Mouse (Mus musculus) hindbrain, embryonic 10.5 days (tissue): ENCODE results near the gene Abca7. TPM values are rescaled to one million over a fixed set of nuclear protein-coding genes. Genes with fewer than 3 reads are reported as not detected.

ENCODE experiments used
- DNase-seq: peaks from one replicate; pipeline ENCODE4 v3.0.0-alpha.2; 2017; ENCODE audit warnings: low spot score
- H3K27ac ChIP-seq: fragments of 300-500 bp; sonication (generic); 2 replicates; pipeline ENCODE4 v1.5.1; 2016; ENCODE audit warnings: mild to moderate bottlenecking, moderate library complexity
- H3K27me3 ChIP-seq: fragments of 300-500 bp; sonication (generic); 2 replicates; pipeline ENCODE4 v1.6.1; 2016; ENCODE audit warnings: mild to moderate bottlenecking; ENCODE audit not compliant: poor library complexity, insufficient read depth, severe bottlenecking
- H3K36me3 ChIP-seq: fragments of 300-500 bp; sonication (generic); 2 replicates; pipeline ENCODE4 v1.6.1; 2016; ENCODE audit warnings: mild to moderate bottlenecking, moderate library complexity
- H3K4me1 ChIP-seq: fragments of 300-500 bp; sonication (generic); replicated peaks from 2 replicates; pipeline ENCODE4 v1.6.1; 2016; ENCODE audit warnings: mild to moderate bottlenecking
- H3K4me3 ChIP-seq: fragments of 300-500 bp; sonication (generic); 2 replicates; pipeline ENCODE4 v1.5.1; 2016; ENCODE audit warnings: mild to moderate bottlenecking, moderate library complexity
- H3K9me3 ChIP-seq: fragments of 300-500 bp; sonication (generic); 2 replicates; pipeline ENCODE4 v1.6.1; 2016; ENCODE audit warnings: mild to moderate bottlenecking, moderate library complexity
- WGBS: fragments of 180-500 bp; shearing (Covaris S2); methylation state at CpG from one replicate; pipeline ENCODE4 v1.1.7; 2016; 5-methylcytosine and 5-hydroxymethylcytosine counted together
- polyA plus RNA-seq: library from polyadenylated mRNA; unstranded; fragments of >200 nt; fragmentation: Nextera tagmentation; extraction: Ambion mirVana; gene quantifications from 2 replicates; pipeline ENCODE4 v1.2.1, GENCODE M21; 2016

The Abca7 gene
- polyA plus RNA-seq, 1 experiment from 2014 or later: 6.0 TPM

DNA sequence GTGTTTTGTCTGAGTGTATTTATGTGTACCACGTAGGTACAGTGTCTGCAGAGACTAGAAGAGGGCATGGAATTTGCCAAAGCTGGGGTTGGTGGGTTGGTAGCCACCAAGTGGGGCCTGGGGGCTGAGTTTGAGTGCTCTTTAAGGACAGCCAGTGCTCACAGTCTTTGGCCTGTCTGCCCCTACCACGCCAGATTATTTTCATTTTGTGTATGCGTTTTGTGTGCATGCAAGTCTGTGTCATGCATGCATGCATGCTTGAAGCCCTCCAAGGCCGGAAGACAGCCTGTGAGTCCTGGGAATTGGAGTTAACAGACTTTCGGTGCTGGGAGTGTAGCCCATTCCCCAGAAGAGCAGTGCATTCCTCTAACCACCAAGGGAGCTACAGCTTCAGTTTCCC lies 59.1 kb downstream of the Abca7 start:
- 82% methylated on average over 5 of the region's 5 CpGs for WGBS
- DNase-seq: no peak
- H3K27ac ChIP-seq: no peak overlapping the region
- H3K27me3 ChIP-seq: peaks cover 5% of the 10 kb centered on the region; the same call in 1 of the 2 replicates
- H3K4me1 ChIP-seq: peaks cover 62% of the 10 kb centered on the region
- H3K36me3 ChIP-seq: peaks cover 52% of the 10 kb centered on the region
- no peaks in the 10 kb centered on the region for H3K9me3 ChIP-seq
- H3K4me3 ChIP-seq: peak overlapping the region; percentile 96

DNA sequence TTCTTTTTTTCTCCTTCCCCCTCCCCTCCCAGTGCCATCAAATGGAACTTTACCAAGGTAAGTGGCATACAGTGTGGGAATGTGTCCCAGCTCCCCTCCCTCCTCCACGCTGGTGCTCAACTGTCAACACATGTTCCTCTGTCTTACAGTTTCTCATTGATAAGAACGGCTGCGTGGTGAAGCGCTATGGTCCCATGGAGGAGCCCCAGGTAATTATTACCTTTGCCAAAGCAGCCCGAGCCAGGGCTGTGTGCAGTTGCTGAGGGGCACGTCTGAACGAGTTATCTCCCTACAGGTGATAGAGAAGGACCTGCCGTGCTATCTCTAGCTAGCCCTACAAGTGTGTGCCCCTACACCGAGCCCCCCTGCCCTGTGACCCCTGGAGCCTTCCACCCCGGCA lies 59.6 kb downstream of the Abca7 start:
- DNase-seq: no peak
- Histone ChIP-seq H3K36me3 (peaks cover 57% of the 10 kb centered on the region), H3K27me3 (peaks cover 4% of the 10 kb centered on the region; the same call in 1 of the 2 replicates), H3K27ac (no peak overlapping the region), H3K4me3 (peak overlapping the region; percentile 96; the same call in 1 of the 2 replicates), H3K9me3 (no peaks in the 10 kb centered on the region), H3K4me1 (peaks cover 56% of the 10 kb centered on the region)
- WGBS: 93% methylated on average over 10 of the region's 10 CpGs

DNA sequence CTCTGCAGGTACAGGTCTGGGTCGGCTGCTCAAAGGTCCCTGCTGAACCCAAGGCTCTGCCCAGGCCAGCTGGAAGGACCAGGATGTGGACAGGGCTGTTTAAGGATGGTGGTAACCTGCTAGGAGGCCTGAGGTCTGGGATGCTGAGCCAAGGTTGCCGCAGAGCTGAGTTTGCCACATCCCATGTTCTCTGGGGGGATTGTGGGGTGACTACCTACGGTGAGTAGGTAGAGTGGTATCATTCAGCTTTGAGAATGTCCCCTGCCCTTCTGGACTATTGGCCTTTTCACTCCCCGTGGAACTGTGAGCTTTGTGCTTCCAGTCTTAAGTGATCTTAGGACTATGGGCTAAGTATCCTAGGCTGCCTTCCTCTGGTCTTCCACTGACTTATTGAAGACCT lies 60.2 kb downstream of the Abca7 start:
- Histone ChIP-seq H3K36me3 (peaks cover 63% of the 10 kb centered on the region), H3K4me3 (no peak overlapping the region), H3K27me3 (no peaks in the 10 kb centered on the region; the same call in 1 of the 2 replicates), H3K27ac (no peak overlapping the region), H3K4me1 (peaks cover 50% of the 10 kb centered on the region), H3K9me3 (no peaks in the 10 kb centered on the region)
- 90% methylated on average over 4 of the region's 4 CpGs for WGBS
- no peak for DNase-seq

DNA sequence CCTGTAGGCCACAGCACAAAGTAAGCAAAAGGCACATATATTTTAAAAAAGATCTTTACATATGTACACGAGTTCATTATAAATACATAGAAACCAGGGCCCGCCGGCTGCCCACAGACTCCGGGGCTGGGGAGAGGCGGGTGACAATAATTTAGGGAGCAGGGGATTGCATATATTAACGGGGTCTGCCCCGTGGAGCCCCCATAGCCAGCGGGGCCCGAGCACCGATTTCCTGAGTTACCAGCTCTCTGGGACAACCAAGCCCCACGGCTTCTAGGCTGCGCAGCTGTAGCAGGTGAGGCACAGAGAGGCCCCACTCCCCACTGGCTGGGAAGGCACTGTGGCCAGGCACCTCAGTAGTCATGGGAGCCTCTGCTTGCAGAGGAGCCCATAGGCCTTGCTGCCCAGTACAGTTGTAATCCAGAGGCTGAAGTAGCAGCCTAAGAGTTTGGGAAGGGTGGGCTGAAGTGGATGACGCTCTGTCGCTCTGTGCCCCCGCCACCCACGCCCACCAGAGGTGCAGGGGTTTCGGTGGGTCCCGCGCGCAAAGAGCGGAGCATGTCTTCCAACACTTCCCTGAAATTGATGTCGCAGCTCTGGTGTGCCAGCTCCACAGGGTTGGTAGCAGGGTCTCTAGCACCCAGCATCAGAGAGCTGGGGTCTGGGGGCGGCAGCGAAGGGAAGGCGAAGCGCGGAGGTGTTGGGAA lies 60.8 kb downstream of the Abca7 start:
- Histone ChIP-seq H3K27me3 (no peaks in the 10 kb centered on the region), H3K36me3 (peaks cover 69% of the 10 kb centered on the region), H3K4me3 (no peak overlapping the region), H3K4me1 (peaks cover 44% of the 10 kb centered on the region), H3K9me3 (no peaks in the 10 kb centered on the region), H3K27ac (no peak overlapping the region)
- DNase-seq: no peak
- WGBS: 89% methylated on average over 27 of the region's 27 CpGs

DNA sequence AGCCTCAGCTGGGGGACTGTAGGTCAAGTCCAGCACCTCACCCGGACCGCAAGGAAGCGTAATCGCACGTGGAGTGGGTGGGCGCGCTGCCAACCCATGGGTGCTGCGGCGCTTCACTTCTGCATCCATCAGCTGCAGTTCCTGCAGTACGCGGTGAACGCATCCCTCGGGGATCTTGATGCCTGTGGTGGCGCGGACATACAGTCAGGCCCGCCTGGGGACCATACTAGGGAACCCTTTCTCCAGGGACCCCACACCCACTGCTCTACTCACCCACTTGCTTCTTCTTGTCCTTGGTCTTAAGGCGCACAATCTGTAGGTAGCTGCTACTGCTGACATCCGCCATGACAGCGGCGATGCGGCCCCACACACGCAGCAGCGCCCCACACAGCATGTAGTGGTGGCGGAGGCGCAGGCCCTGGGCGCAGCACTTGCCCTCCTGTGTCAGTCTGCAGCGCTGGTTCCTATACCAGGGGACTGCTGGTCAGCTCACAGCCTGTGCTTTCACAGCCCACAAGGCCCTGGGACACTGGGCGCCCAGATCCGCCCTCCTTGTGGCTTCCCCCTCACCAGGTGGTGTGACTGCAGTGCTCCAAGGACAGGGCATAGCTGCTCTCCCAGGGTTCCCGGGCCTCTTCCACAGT lies 61.5 kb downstream of the Abca7 start:
- 79% methylated on average over 30 of the region's 30 CpGs for WGBS

DNA sequence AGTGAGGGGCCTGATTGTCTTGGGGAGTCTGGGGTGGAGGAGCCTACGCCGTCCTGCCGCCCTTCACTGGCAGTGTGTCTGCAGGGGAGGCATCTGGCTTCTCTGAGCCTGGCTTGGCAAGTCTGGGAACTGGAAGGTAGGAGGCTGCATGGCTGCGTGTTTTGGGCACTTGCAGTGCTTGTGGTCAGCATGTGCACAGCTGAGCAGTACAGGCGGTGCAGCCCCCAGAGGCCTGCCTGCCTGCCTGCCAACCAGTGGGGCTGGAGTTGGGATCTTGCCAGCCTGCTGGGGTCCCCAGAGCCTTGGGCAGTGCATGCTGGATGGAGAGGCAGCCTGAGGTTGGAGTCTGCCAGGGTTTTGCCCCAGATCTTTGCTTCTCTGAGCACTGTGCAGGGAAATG lies 66.8 kb downstream of the Abca7 start:
- H3K27me3 ChIP-seq: no peaks in the 10 kb centered on the region
- no peaks in the 10 kb centered on the region for H3K9me3 ChIP-seq
- H3K36me3 ChIP-seq: peaks cover 82% of the 10 kb centered on the region
- no peak overlapping the region for H3K4me3 ChIP-seq
- DNase-seq: no peak
- 0 out of 2 replicates have a peak, but pooled peaks cover 2% of the 10 kb centered on the region for H3K4me1 ChIP-seq
- H3K27ac ChIP-seq: 0 out of 2 replicates have a peak overlapping the region, but pooled peaks have one; percentile 46
- WGBS: 87% methylated on average over 5 of the region's 5 CpGs

More for the DNA sequence above, 61.5 kb downstream of the Abca7 start:
- H3K36me3 ChIP-seq: peaks cover 76% of the 10 kb centered on the region
- H3K4me3 ChIP-seq: peak overlapping the region; percentile 13; the same call in 1 of the 2 replicates
- no peak overlapping the region for H3K27ac ChIP-seq
- DNase-seq: no peak
- H3K4me1 ChIP-seq: peaks cover 37% of the 10 kb centered on the region
- no peaks in the 10 kb centered on the region for H3K9me3 ChIP-seq
- H3K27me3 ChIP-seq: no peaks in the 10 kb centered on the region

DNA sequence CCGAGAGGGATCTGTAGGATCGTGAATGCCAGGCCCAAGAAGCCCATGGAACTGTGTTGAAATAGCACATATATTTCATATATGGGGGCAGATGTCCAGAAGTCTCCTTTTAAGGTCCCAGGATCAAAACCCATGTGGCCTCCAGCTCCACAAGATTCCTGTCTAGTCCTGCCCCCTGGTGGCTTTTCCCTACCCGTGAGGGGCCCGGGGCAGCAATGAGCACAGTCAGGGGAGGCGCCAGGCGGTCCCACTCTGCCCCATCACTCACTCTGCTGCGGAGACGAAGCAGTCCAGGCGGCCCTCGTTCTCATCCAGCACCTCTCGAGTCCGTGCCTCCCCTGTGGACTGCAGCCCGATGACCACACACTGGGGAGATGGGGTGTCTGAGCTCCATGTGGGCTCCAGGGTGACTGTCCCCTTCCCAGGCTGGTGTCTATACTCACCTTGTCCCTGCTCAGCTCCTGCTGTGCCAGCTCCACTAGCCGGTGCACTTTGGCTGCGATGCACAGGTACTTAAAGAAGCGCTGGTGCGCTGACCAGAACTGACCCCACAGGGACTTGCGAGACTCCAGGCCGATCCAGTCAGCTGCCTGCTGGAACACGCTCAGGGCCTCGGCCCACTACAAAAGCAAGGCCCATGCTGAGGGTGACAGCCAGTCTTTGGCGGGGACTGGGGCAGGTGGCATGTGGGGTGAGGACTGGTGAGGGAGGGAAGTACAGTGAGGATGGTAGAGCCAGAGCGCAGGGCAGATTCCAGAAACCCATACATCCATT lies 67.8 kb downstream of the Abca7 start:
- no peaks in the 10 kb centered on the region for H3K27me3 ChIP-seq
- no peaks in the 10 kb centered on the region for H3K9me3 ChIP-seq
- H3K4me1 ChIP-seq: no peaks in the 10 kb centered on the region
- WGBS: 73% methylated on average over 23 of the region's 23 CpGs
- H3K36me3 ChIP-seq: peaks cover 74% of the 10 kb centered on the region
- H3K27ac ChIP-seq: no peak overlapping the region
- no peak overlapping the region for H3K4me3 ChIP-seq
- no peak for DNase-seq

Other genes with a start within 250 kb of the Abca7 start
- 47.3 and 51.6 TPM in 2 replicates for gene Polrmt, start 249.9 kb upstream of the Abca7 start, polyA plus RNA-seq
- gene Fgf22, start 241.4 kb upstream of the Abca7 start, polyA plus RNA-seq: 0.12 and 0.55 TPM in 2 replicates
- gene Rnf126, start 229.5 kb upstream of the Abca7 start, polyA plus RNA-seq: 124 and 136 TPM in 2 replicates
- gene Fstl3, start 219.2 kb upstream of the Abca7 start, polyA plus RNA-seq: 1.7 and 1.8 TPM in 2 replicates
- gene Prss57, start 205.5 kb upstream of the Abca7 start, polyA plus RNA-seq: 0.10 TPM in 1 of 2 replicates, not detected in the other
- gene Palm, start 202.9 kb upstream of the Abca7 start, polyA plus RNA-seq: 142 and 175 TPM in 2 replicates
- 1.0 and 2.4 TPM in 2 replicates for gene Misp, start 175.5 kb upstream of the Abca7 start, polyA plus RNA-seq
- gene Ptbp1, start 142.1 kb upstream of the Abca7 start, polyA plus RNA-seq: 288 and 338 TPM in 2 replicates
- 10.0 and 15.1 TPM in 2 replicates for gene Prtn3, start 122.0 kb upstream of the Abca7 start, polyA plus RNA-seq
- gene Plppr3, start 121.9 kb upstream of the Abca7 start, polyA plus RNA-seq: 122 and 205 TPM in 2 replicates
- gene Elane, start 110.2 kb upstream of the Abca7 start, polyA plus RNA-seq: not detected in 2 replicates
- gene Cfd, start 105.6 kb upstream of the Abca7 start, polyA plus RNA-seq: not detected in 2 replicates
- gene Med16, start 87.6 kb upstream of the Abca7 start, polyA plus RNA-seq: 68.3 and 77.3 TPM in 2 replicates
- gene Gm26602, start 85.6 kb upstream of the Abca7 start, polyA plus RNA-seq: 2.6 and 4.5 TPM in 2 replicates
- 0.72 and 0.80 TPM in 2 replicates for gene Kiss1r, start 79.5 kb upstream of the Abca7 start, polyA plus RNA-seq
- 130 and 152 TPM in 2 replicates for gene R3hdm4, start 75.3 kb upstream of the Abca7 start, polyA plus RNA-seq
- 11.1 and 15.0 TPM in 2 replicates for gene Arid3a, start 69.5 kb upstream of the Abca7 start, polyA plus RNA-seq
- 128 and 140 TPM in 2 replicates for gene Wdr18, start 36.3 kb upstream of the Abca7 start, polyA plus RNA-seq
- 0.35 TPM in 2 replicates for gene Grin3b, start 25.8 kb upstream of the Abca7 start, polyA plus RNA-seq
- 11.8 and 13.1 TPM in 2 replicates for gene Tmem259, start 12.2 kb upstream of the Abca7 start, polyA plus RNA-seq
- 201 and 223 TPM in 2 replicates for gene Cnn2, start 7.9 kb upstream of the Abca7 start, polyA plus RNA-seq
- 8.4 and 9.0 TPM in 2 replicates for gene Arhgap45, start 20.2 kb downstream of the Abca7 start, polyA plus RNA-seq
- gene Polr2e, start 43.3 kb downstream of the Abca7 start, polyA plus RNA-seq: 261 and 268 TPM in 2 replicates
- gene Gpx4, start 50.7 kb downstream of the Abca7 start, polyA plus RNA-seq: 681 and 705 TPM in 2 replicates
- 16.8 and 17.2 TPM in 2 replicates for gene Sbno2, start 109.1 kb downstream of the Abca7 start, polyA plus RNA-seq
- 18.5 and 21.1 TPM in 2 replicates for gene Stk11, start 119.3 kb downstream of the Abca7 start, polyA plus RNA-seq
- gene Atp5d, start 142.1 kb downstream of the Abca7 start, polyA plus RNA-seq: 484 and 504 TPM in 2 replicates
- gene Cbarp, start 144.3 kb downstream of the Abca7 start, polyA plus RNA-seq: 7.1 and 15.0 TPM in 2 replicates
- gene Midn, start 151.8 kb downstream of the Abca7 start, polyA plus RNA-seq: 22.3 and 24.6 TPM in 2 replicates
- 95.3 and 153 TPM in 2 replicates for gene Cirbp, start 169.5 kb downstream of the Abca7 start, polyA plus RNA-seq
- gene 1600002K03Rik, start 176.4 kb downstream of the Abca7 start, polyA plus RNA-seq: 12.9 and 14.4 TPM in 2 replicates
- 41.3 and 43.7 TPM in 2 replicates for gene Efna2, start 183.0 kb downstream of the Abca7 start, polyA plus RNA-seq
- gene Mum1, start 229.9 kb downstream of the Abca7 start, polyA plus RNA-seq: 63.6 and 102 TPM in 2 replicates